Mouse (Mus musculus): ENCODE measurements around the gene Cmah.
A peak's percentile ranks its signal among the peaks of the same experiment; 100 is the strongest.

The Cmah gene

DNA sequence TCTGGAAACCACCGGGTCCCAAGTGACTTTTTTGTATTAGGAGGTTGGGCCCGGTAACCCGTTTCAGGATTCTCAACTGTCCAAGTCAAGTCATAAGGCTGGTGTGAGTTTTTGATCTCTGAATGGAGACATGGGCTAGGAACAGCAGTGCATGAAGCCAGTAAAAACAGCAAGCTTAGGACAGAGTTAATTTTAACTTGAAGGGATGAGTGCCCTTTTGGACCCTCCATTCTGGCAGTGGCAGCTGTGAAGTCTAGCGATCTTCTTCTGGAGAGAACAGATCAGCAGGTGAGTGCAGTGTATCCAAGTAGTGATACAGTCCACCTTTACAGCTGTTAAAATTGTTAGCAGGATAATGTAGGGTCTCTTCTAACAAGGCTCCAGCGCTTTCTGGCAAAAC is at the start of gene Cmah:
Cmah (plus strand) TSS at position 204 of the 400 bp plus-strand sequence.
- peak in 1 of 2 experiments; percentile 15 for DNase-seq (ENCODE audit: low spot score in 2 of 2)

DNA sequence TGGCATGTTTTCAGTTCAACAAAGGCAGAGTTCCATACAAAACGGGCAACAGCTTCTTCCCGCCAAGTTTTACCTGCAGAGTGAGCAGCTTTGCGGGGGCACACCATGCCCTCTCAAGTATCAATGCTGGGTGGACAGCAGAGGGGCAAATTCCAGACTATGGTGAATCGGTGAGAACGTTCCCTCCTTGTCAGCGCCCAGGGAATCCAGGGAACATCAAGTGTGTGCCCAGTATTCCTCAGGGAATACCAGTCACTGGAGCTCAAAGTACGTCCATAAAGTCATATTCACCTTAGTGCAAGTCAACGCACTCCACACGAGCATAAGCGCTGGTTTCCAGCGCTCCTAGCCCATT is 47.8 kb upstream of the Cmah start:
- DNase-seq (ENCODE audit: low spot score in 2 of 2): no peak

DNA sequence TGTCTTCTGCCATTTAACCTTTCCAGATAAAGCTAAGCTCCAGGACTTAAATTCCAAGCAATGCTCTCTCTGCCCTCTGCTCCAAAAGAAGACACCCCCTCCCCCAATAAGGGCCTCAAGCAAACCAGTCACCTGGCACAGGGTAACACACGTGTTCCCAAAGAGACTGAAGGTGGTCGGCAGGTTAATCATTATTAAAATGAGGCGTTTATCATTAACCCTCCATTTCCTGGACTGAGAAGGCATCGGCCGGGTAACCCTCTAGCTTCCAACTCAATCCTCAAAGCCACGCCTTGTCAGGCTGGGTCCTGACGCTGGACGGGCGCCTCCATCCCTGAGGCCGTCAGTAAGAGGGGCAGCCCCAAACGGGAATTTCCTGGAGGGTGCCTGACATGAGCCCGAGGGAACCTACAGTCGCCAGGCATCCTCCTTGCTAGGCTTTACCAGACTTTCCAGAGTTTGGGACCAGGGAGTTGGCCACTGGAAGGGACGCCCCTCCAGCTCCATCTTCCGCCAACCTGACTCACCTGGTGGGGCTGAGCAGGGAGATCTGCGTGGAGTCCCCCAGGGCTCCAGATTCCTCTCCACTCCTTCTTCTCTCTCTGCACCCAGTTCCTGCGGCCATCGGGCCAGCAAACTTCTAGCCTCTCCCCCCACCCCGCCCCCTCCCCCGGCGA is 47.3 kb upstream of the Cmah start:
- no peak for DNase-seq (ENCODE audit: low spot score in 2 of 2)

DNA sequence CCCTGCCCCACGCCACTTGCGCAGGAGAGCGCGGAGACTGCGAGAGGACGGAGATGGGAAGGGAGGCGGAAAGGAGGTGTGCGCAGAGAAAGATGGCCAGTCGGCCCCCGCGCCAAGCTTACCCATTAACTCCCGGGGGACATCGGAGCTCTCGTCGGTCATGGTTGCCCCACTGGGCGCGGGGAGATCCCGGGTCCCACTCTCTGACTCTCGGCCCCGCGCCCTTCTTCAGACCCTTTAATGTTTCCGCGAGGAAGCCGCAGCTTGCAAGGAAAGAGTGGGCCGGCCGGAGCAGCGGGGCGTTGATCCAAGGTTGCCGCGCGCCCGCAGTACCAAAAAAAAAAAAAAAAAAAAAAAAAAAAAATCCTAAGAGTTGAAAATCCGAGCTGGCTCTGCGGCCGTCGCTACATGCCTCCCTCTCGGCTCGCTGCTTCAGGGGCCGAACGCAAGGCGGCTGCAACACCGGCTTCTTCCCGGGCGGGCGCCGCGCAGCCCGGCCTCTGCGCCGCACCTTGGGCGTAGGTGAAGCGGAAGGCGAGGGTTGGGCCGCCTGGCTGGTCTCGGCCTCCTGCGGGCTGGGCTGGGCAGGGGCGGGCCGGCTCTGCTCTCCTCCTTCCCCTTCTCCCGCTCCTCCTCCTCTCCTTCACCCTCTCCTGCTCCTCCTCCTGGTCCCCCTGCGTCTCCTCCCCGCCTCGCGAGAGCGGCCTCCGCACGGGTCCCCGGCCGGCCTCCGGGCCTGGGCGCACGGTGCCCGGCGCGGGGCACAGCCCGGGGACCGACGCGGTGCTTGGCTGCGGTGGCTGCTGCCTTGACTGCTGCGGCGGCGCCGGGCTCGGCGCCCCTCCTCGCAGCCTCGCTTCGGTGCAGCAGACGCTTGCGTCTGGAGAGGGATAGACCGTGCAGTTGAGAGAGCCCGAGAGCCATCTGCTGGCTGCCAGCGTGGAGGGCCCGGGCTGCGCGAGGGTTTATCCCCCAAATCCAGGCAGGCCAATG is 46.5 kb upstream of the Cmah start, which contains the start of gene Carmil1:
Carmil1 (minus strand) TSS at position 357 of the 993 bp plus-strand sequence.
- DNase-seq (ENCODE audit: low spot score in 2 of 2): peak; percentile 53 to 75

GRCm38 (mm10) chr13:24287381-24287780 is 39.8 kb upstream of the Cmah start:
- no peak for DNase-seq (ENCODE audit: low spot score in 2 of 2)

- peak; percentile 35 to 74 for DNase-seq (ENCODE audit: low spot score in 2 of 2)
Measured at GRCm38 (mm10) chr13:24297252-24297651, 30.0 kb upstream of the Cmah start.

GRCm38 (mm10) chr13:24305486-24305885 is 21.7 kb upstream of the Cmah start:
- no peak for DNase-seq (ENCODE audit: low spot score in 2 of 2)

GRCm38 (mm10) chr13:24306248-24306647 is 21.0 kb upstream of the Cmah start:
- no peak for DNase-seq (ENCODE audit: low spot score in 2 of 2)

DNA sequence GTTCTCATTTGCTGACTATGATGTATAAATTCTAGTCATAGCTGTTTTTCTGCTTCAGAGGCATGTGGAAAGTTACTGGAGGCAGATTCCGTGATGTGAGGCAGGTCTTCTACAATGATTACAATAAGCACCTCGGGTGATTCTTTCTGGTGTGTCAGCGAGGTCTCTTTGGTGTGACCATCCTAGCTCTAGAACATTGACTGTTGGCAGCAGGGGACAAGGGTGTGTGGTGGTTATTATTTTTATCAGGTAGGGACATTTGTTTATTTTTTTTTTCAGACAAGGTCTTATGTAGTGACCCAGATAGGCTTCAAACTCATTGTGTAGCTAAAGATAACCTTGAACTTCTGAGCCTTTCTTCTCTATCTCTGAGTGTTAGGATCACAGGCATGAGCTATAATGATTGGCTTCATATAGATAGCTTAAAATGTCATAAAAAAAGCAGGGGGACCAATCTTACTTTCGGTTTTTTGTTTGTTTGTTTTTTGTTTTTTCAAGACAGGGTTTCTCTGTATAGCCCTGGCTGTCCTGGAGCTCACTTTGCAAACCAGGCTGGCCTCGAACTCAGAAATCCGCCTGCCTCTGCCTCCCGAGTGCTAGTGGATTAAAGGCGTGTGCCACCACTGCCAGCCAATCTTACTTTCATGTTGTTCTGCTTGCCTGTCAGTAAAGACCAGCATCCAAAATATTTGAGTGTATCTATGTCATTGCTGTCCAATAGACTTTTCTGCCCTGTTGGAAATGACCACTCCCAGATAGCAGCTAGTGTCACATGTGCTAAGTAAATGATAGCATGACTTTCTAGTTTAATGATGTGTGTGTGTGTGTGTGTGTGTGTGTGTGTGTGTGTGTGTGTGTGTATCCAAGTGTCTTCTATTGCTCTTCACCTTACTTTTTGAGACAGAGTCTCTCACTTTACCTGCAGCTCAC is 15.9 kb upstream of the Cmah start:
- DNase-seq (ENCODE audit: low spot score in 2 of 2): no peak

GRCm38 (mm10) chr13:24316563-24316962 is 10.6 kb upstream of the Cmah start:
- DNase-seq (ENCODE audit: low spot score in 2 of 2): no peak

- no peak for DNase-seq (ENCODE audit: low spot score in 2 of 2)
Measured at GRCm38 (mm10) chr13:24318618-24319017, 8.6 kb upstream of the Cmah start.

GRCm38 (mm10) chr13:24321313-24321712 is 5.9 kb upstream of the Cmah start:
- DNase-seq (ENCODE audit: low spot score in 2 of 2): no peak

DNA sequence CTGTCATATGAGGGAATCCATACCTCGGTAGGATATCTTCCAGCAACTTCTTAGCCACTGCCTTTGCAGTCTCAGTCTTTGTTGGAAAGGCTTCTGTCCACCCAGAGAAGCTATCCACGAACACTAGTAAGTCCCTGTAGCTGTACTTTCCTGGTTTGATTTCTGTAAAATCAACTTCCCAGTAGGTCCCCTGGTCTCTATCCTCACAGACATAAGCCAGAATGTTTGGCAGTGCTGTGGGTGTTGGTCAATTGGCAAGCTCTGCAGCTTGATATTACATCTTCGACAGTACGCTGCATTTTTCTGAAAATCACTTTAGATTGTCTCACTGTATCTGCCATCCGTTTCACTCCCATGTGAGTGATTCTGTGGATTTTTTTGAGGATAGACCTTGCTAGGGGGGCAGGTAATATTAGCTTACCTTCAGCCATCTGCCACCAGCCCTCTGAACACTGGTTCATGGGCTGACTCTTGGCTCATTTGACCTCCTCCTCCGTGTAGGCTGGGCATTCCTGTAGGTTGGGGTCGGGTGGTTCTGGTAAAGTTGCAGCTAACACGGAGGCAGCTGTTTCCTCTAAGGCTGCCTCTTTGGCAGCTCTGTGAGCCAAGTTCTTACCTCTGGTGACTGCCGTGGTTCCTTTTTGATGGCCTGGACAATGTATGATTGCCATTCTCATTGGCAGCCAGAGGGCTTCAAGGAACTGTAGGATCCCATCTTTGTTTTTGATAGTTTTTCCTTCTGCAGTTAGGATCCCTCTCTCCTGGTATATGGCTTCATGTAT is 1.0 kb downstream of the Cmah start:
- DNase-seq (ENCODE audit: low spot score in 2 of 2): no peak

- DNase-seq (ENCODE audit: low spot score in 2 of 2): no peak
Measured at GRCm38 (mm10) chr13:24330128-24330527, 2.9 kb downstream of the Cmah start.

- DNase-seq (ENCODE audit: low spot score in 2 of 2): no peak
Measured at GRCm38 (mm10) chr13:24330836-24331523, 3.8 kb downstream of the Cmah start.

DNA sequence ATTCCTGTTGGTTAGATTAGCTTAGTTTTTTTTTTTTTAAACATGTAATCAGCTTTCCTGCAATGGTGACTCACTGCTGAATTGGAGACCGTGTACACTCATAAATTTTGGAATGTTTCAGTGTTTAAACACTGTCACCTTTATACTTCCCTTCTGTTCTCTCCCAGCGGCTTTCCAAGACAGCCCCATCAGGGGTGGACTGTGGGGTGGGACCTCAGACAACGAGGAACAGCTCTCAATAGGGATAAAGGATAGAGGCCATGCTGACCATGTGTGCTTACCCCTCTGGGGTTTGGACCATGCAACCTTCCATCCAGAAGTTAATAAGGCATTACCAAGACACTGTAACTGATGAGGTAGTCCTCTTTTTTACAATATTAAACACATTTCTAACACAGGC is 5.3 kb downstream of the Cmah start:
- DNase-seq (ENCODE audit: low spot score in 2 of 2): no peak

GRCm38 (mm10) chr13:24336818-24337217 is 9.6 kb downstream of the Cmah start:
- DNase-seq (ENCODE audit: low spot score in 2 of 2): no peak

DNA sequence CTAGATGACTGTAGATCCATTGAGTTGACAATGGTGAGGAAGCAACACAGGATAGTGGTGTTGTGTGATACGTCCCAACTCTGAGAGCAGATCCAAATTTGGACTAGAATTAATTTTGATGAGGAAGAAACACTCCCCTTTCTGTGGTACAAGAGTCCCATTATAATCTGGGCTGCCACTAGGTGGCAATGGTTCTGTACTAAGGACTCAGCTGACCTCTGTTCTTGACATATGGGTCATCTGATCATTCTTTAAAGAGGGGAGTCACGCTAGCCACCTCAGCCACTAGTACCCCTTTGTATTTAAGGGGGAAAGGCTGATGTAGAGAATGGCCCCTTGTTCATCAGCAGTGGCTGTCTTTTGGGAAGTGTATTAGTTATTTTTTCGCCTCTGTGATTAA is 10.7 kb downstream of the Cmah start:
- peak; percentile 59 to 72 for DNase-seq (ENCODE audit: low spot score in 2 of 2)

DNA sequence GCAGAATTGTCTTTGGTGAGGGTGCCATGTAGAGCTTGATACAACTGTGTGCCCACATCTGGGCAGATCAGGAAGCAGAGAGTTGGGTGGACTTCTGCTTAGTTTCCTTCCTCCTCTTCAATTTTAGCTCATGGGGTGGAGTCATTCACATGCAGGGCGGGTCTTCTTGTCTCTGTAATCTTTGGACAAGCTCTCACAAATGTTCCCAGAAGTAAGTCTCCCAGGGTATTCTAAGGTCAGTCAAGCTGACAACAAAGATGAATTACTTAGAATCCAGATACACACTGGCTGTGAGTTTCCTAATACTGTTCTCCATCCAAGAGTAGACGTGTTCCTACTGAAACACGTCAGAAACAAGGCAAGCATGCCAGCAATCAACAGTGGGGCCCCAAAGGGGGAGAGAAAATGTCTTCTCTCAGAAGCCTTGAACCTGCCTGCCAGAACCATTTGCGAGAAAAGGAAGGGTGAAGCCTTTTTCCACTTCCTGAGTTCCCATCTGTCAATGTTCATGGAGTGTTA is 11.2 kb downstream of the Cmah start:
- DNase-seq (ENCODE audit: low spot score in 2 of 2): peak in 1 of 2 experiments; percentile 31

- DNase-seq (ENCODE audit: low spot score in 2 of 2): no peak
Measured at GRCm38 (mm10) chr13:24339907-24340306, 12.7 kb downstream of the Cmah start.

All from spleen, postnatal 4 days (tissue).